Mouse (Mus musculus) midbrain, postnatal 0 days (tissue): ENCODE results near the gene Mier3. TPM values are rescaled to one million over a fixed set of nuclear protein-coding genes. Genes with fewer than 3 reads are reported as not detected.
"Not testable (repeated sequence)": the region's sequence is repeated elsewhere in the genome, so short reads cannot be mapped to it uniquely, and the experiment has no call there.

Experiments used
- ATAC-seq: fragments of 200-750 bp; cut with Nextera tagmentation; 2 replicates; pipeline ENCODE4 v1.8.0; 2017; ENCODE audit warnings: moderate number of reproducible peaks, mild to moderate bottlenecking, moderate TSS enrichment, moderate library complexity; ENCODE audit not compliant: low FRiP score
- DNase-seq: peaks from one replicate; pipeline ENCODE4 v3.0.0-alpha.2; 2015; ENCODE audit warnings: low spot score
- H3K27ac ChIP-seq: fragments of 300-500 bp; sonication (generic); 2 replicates; pipeline ENCODE4 v1.5.1; 2014; ENCODE audit warnings: low read depth, mild to moderate bottlenecking, low read length, mixed read lengths
- H3K27me3 ChIP-seq: fragments of 300-500 bp; sonication (generic); 2 replicates; pipeline ENCODE4 v1.6.1; 2014; ENCODE audit warnings: low read length, control low read depth, mixed read lengths; ENCODE audit not compliant: insufficient read depth
- H3K36me3 ChIP-seq: fragments of 300-500 bp; sonication (generic); 2 replicates; pipeline ENCODE4 v1.6.1; 2014; ENCODE audit warnings: low read length, control low read depth, mixed read lengths; ENCODE audit not compliant: insufficient read depth
- H3K4me1 ChIP-seq: fragments of 300-500 bp; sonication (generic); 2 replicates; pipeline ENCODE4 v1.6.1; 2014; ENCODE audit warnings: mild to moderate bottlenecking, control low read depth, antibody characterized with exemption, low read length, mixed read lengths; ENCODE audit not compliant: insufficient read depth
- H3K4me2 ChIP-seq: fragments of 300-500 bp; sonication (generic); 2 replicates; pipeline ENCODE4 v1.6.1; 2014; ENCODE audit warnings: low read depth, mild to moderate bottlenecking, low read length, mixed read lengths; ENCODE audit not compliant: poor library complexity, severe bottlenecking
- H3K4me3 ChIP-seq: fragments of 300-500 bp; sonication (generic); 2 replicates; pipeline ENCODE4 v1.5.1; 2014; ENCODE audit warnings: low read depth, mild to moderate bottlenecking, low read length, moderate library complexity
- H3K9ac ChIP-seq: fragments of 300-500 bp; sonication (generic); replicated peaks from 2 replicates; pipeline ENCODE4 v1.6.1; 2014; ENCODE audit warnings: mild to moderate bottlenecking, low read length, moderate library complexity, mixed read lengths; ENCODE audit not compliant: poor library complexity, severe bottlenecking
- H3K9me3 ChIP-seq: fragments of 300-500 bp; sonication (generic); 2 replicates; pipeline ENCODE4 v1.6.1; 2016; ENCODE audit warnings: low read length, control low read depth
- CTCF ChIP-seq: IDR thresholded peaks from 2 replicates; pipeline ENCODE4 v1.5.1; 2016; ENCODE audit warnings: antibody characterized with exemption, mild to moderate bottlenecking
- WGBS: fragments of 180-500 bp; shearing (Covaris S2); extraction: QIAGEN DNeasy Blood & Tissue Kit; methylation state at CpG from one replicate; pipeline ENCODE4 v1.1.7; 2014; 5-methylcytosine and 5-hydroxymethylcytosine counted together
- polyA plus RNA-seq: library from polyadenylated mRNA; unstranded; fragments of >200 nt; fragmentation: Nextera tagmentation; extraction: Ambion mirVana; gene quantifications from 2 replicates; pipeline ENCODE4 v1.2.1, GENCODE M21; 2015
- total RNA-seq: library from RNA; depleted of rRNA; stranded (reverse); fragments of >200 nt; gene quantifications from 2 replicates; pipeline ENCODE4 v1.2.3, GENCODE M21; 2014

The Mier3 gene
- total and polyA plus RNA-seq, 2 experiments from 2014 or later, result 14.6 to 29.2 TPM

- no peaks in the 10 kb centered on the region for H3K36me3 ChIP-seq
- no peaks in the 10 kb centered on the region for H3K27me3 ChIP-seq
- no peak for TF ChIP-seq CTCF
- ATAC-seq (peak; percentile 95), DNase-seq (peak; percentile 92)
- H3K9me3 ChIP-seq, result no peaks in the 10 kb centered on the region
- 0% methylated on average over 49 of the region's 86 CpGs for WGBS
- peak overlapping the region; percentile 96 for H3K9ac ChIP-seq
- no peaks in the 10 kb centered on the region for H3K4me1 ChIP-seq
- H3K4me3 ChIP-seq, result peak overlapping the region; percentile 95
- H3K27ac ChIP-seq, result peak overlapping the region; percentile 96
- H3K4me2 ChIP-seq, result peak overlapping the region; percentile 81
Measured at GRCm38 (mm10) chr13:111685751-111686462, 5.1 kb downstream of the Mier3 start.

GRCm38 (mm10) chr13:111686522-111687284 is 5.9 kb downstream of the Mier3 start:
- TF ChIP-seq CTCF, result no peak
- under 1% methylated on average over 56 of the region's 101 CpGs for WGBS

GRCm38 (mm10) chr13:111687285-111687781 is 6.6 kb downstream of the Mier3 start:
- peak; percentile 63 for ATAC-seq
- no peaks in the 10 kb centered on the region for H3K9me3 ChIP-seq
- H3K9ac ChIP-seq, result peak overlapping the region; percentile 96
- no peaks in the 10 kb centered on the region for H3K27me3 ChIP-seq
- peak overlapping the region; percentile 96 for H3K27ac ChIP-seq
- H3K4me3 ChIP-seq, result peak overlapping the region; percentile 95
- H3K36me3 ChIP-seq, result peaks cover 6% of the 10 kb centered on the region; the same call in 1 of the 2 replicates
- H3K4me1 ChIP-seq, result no peaks in the 10 kb centered on the region
- under 1% methylated on average over 35 of the region's 35 CpGs for WGBS
- DNase-seq, result peak; percentile 74
- peak overlapping the region; percentile 81 for H3K4me2 ChIP-seq
- TF ChIP-seq CTCF, result no peak

More at GRCm38 (mm10) chr13:111686522-111687284, 5.9 kb downstream of the Mier3 start:
- H3K9me3 ChIP-seq, result no peaks in the 10 kb centered on the region
- peaks cover under 1% of the 10 kb centered on the region; the same call in 1 of the 2 replicates for H3K36me3 ChIP-seq
- DNase-seq, result peak; percentile 5
- H3K9ac ChIP-seq, result peak overlapping the region; percentile 96
- H3K4me3 ChIP-seq, result peak overlapping the region; percentile 95
- ATAC-seq, result peak; percentile 68
- H3K4me2 ChIP-seq, result peak overlapping the region; percentile 81
- no peaks in the 10 kb centered on the region for H3K4me1 ChIP-seq
- no peaks in the 10 kb centered on the region for H3K27me3 ChIP-seq
- H3K27ac ChIP-seq, result peak overlapping the region; percentile 96

- no peak overlapping the region for H3K27ac ChIP-seq
- no peak for TF ChIP-seq CTCF
- H3K27me3 ChIP-seq, result no peaks in the 10 kb centered on the region
- no peak for ATAC-seq
- H3K4me3 ChIP-seq, result no peak overlapping the region
- no peaks in the 10 kb centered on the region for H3K9me3 ChIP-seq
- no peaks in the 10 kb centered on the region for H3K4me1 ChIP-seq
- peaks cover 50% of the 10 kb centered on the region for H3K36me3 ChIP-seq
- no peak overlapping the region for H3K4me2 ChIP-seq
- 97% methylated on average over 10 of the region's 10 CpGs for WGBS
- no peak overlapping the region for H3K9ac ChIP-seq
- DNase-seq, result no peak
Measured at GRCm38 (mm10) chr13:111703396-111703795, 22.6 kb downstream of the Mier3 start.

GRCm38 (mm10) chr13:111703952-111704351 is 23.2 kb downstream of the Mier3 start:
- H3K4me1 ChIP-seq, H3K9ac ChIP-seq, H3K4me2 ChIP-seq, H3K9me3 ChIP-seq, DNase-seq, H3K4me3 ChIP-seq, ATAC-seq, H3K27me3 ChIP-seq, H3K27ac ChIP-seq: not testable (repeated sequence)
- H3K36me3 ChIP-seq, result peaks cover 53% of the 10 kb centered on the region
- WGBS, result 88% methylated on average over 4 of the region's 4 CpGs

GRCm38 (mm10) chr13:111710531-111710930 is 29.8 kb downstream of the Mier3 start:
- Histone ChIP-seq H3K9me3 (no peaks in the 10 kb centered on the region), H3K27me3 (no peaks in the 10 kb centered on the region), H3K27ac (no peak overlapping the region), H3K9ac (no peak overlapping the region), H3K4me1 (no peaks in the 10 kb centered on the region), H3K4me3 (no peak overlapping the region), H3K36me3 (peaks cover 76% of the 10 kb centered on the region), H3K4me2 (no peak overlapping the region)
- no peak for TF ChIP-seq CTCF
- ATAC-seq (no peak), DNase-seq (no peak)
- WGBS, result 92% methylated on average over 4 of the region's 4 CpGs
